Mouse (Mus musculus): ENCODE measurements around the gene Eef2kmt. TPM values are rescaled to one million over a fixed set of nuclear protein-coding genes. Genes with fewer than 3 reads are reported as not detected.

Eef2kmt gene
- polyA plus RNA-seq, 1 experiment, result 26.1 TPM

- 71% methylated on average over 5 of the region's 5 CpGs for WGBS
- TF ChIP-seq CTCF (IDR thresholded peaks at IDR 0.05; ENCODE audit: extremely low read depth, insufficient read length, insufficient replicate concordance, low read depth, low read length), result no peak
- TF ChIP-seq POLR2A (IDR thresholded peaks at IDR 0.05; ENCODE audit: low read depth, low read length), result no peak
- Histone ChIP-seq H3K27me3 (ENCODE audit: control insufficient read depth, insufficient read depth, low read length) (no peaks in the 10 kb centered on the region), H3K36me3 (ENCODE audit: control insufficient read depth, insufficient read depth, low read length) (no peaks in the 10 kb centered on the region; the same call in 1 of the 2 replicates), H3K4me3 (ENCODE audit: low read depth, low read length) (no peak overlapping the region), H3K27ac (ENCODE audit: insufficient read depth, low read depth, low read length) (no peak overlapping the region), H3K4me1 (ENCODE audit: control insufficient read depth, insufficient read depth, insufficient read length, low read length) (0 out of 2 replicates have a peak, but pooled peaks cover 4% of the 10 kb centered on the region)
These were observed 49.7 kb downstream of the Eef2kmt start for GRCm38 (mm10) chr16:5206051-5206450.

- H3K27me3 ChIP-seq (ENCODE audit: control insufficient read depth, insufficient read depth, low read length), result no peaks in the 10 kb centered on the region
- H3K27ac ChIP-seq (ENCODE audit: insufficient read depth, low read depth, low read length), result no peak overlapping the region
- peaks cover 2% of the 10 kb centered on the region; the same call in 1 of the 2 replicates for H3K36me3 ChIP-seq (ENCODE audit: control insufficient read depth, insufficient read depth, low read length)
- WGBS, result 91% methylated on average over 5 of the region's 5 CpGs
- no peak overlapping the region for H3K4me3 ChIP-seq (ENCODE audit: low read depth, low read length)
- TF ChIP-seq POLR2A (IDR thresholded peaks at IDR 0.05; ENCODE audit: low read depth, low read length) (no peak), CTCF (IDR thresholded peaks at IDR 0.05; ENCODE audit: extremely low read depth, insufficient read length, insufficient replicate concordance, low read depth, low read length) (no peak)
- 0 out of 2 replicates have a peak, but pooled peaks cover 4% of the 10 kb centered on the region for H3K4me1 ChIP-seq (ENCODE audit: control insufficient read depth, insufficient read depth, insufficient read length, low read length)
These were observed 50.3 kb downstream of the Eef2kmt start for GRCm38 (mm10) chr16:5205431-5205970.

- 3% methylated on average over 40 of the region's 40 CpGs for WGBS
- TF ChIP-seq POLR2A (IDR thresholded peaks at IDR 0.05; ENCODE audit: low read depth, low read length), result peak; percentile 43; the same call in 1 of the 2 replicates
- TF ChIP-seq CTCF (IDR thresholded peaks at IDR 0.05; ENCODE audit: extremely low read depth, insufficient read length, insufficient replicate concordance, low read depth, low read length), result no peak
- H3K27ac ChIP-seq (ENCODE audit: insufficient read depth, low read depth, low read length), result peak within 1 kb of the TSS; percentile 1; the same call in 1 of the 2 replicates
These were observed 51.9 kb downstream of the Eef2kmt start, which contains the start of gene Nagpa for GRCm38 (mm10) chr16:5203668-5204433. Gene Nagpa (minus strand): TSS chr16:5204012.

GRCm38 (mm10) chr16:5203200-5203599 is 52.6 kb downstream of the Eef2kmt start:
- Histone ChIP-seq H3K27ac (ENCODE audit: insufficient read depth, low read depth, low read length) (peak overlapping the region; percentile 1; the same call in 1 of the 2 replicates), H3K4me3 (ENCODE audit: low read depth, low read length) (peak overlapping the region; percentile 73), H3K27me3 (ENCODE audit: control insufficient read depth, insufficient read depth, low read length) (no peaks in the 10 kb centered on the region), H3K4me1 (ENCODE audit: control insufficient read depth, insufficient read depth, insufficient read length, low read length) (0 out of 2 replicates have a peak, but pooled peaks cover 4% of the 10 kb centered on the region), H3K36me3 (ENCODE audit: control insufficient read depth, insufficient read depth, low read length) (peaks cover 22% of the 10 kb centered on the region; the same call in 1 of the 2 replicates)
- no peak for TF ChIP-seq CTCF (IDR thresholded peaks at IDR 0.05; ENCODE audit: extremely low read depth, insufficient read length, insufficient replicate concordance, low read depth, low read length)
- no peak for TF ChIP-seq POLR2A (IDR thresholded peaks at IDR 0.05; ENCODE audit: low read depth, low read length)
- under 1% methylated on average over 36 of the region's 36 CpGs for WGBS

More at GRCm38 (mm10) chr16:5203668-5204433, 51.9 kb downstream of the Eef2kmt start, which contains the start of gene Nagpa:
- peaks cover 15% of the 10 kb centered on the region; the same call in 1 of the 2 replicates for H3K36me3 ChIP-seq (ENCODE audit: control insufficient read depth, insufficient read depth, low read length)
- H3K4me3 ChIP-seq (ENCODE audit: low read depth, low read length), result peak within 1 kb of the TSS; percentile 73
- 0 out of 2 replicates have a peak, but pooled peaks cover 4% of the 10 kb centered on the region for H3K4me1 ChIP-seq (ENCODE audit: control insufficient read depth, insufficient read depth, insufficient read length, low read length)
- H3K27me3 ChIP-seq (ENCODE audit: control insufficient read depth, insufficient read depth, low read length), result no peaks in the 10 kb centered on the region

GRCm38 (mm10) chr16:5202681-5203080 is 53.1 kb downstream of the Eef2kmt start:
- Histone ChIP-seq H3K4me3 (ENCODE audit: low read depth, low read length) (peak overlapping the region; percentile 73), H3K36me3 (ENCODE audit: control insufficient read depth, insufficient read depth, low read length) (peaks cover 24% of the 10 kb centered on the region; the same call in 1 of the 2 replicates), H3K4me1 (ENCODE audit: control insufficient read depth, insufficient read depth, insufficient read length, low read length) (0 out of 2 replicates have a peak, but pooled peaks cover 4% of the 10 kb centered on the region), H3K27ac (ENCODE audit: insufficient read depth, low read depth, low read length) (no peak overlapping the region), H3K27me3 (ENCODE audit: control insufficient read depth, insufficient read depth, low read length) (no peaks in the 10 kb centered on the region)
- 5% methylated on average over 4 of the region's 4 CpGs for WGBS
- TF ChIP-seq CTCF (IDR thresholded peaks at IDR 0.05; ENCODE audit: extremely low read depth, insufficient read length, insufficient replicate concordance, low read depth, low read length) (peak; percentile 75; the same call in 1 of the 2 replicates), POLR2A (IDR thresholded peaks at IDR 0.05; ENCODE audit: low read depth, low read length) (no peak)

- 38% methylated on average over 6 of the region's 6 CpGs for WGBS
- H3K4me1 ChIP-seq (ENCODE audit: control insufficient read depth, insufficient read depth, insufficient read length, low read length), result no peaks in the 10 kb centered on the region
- no peak overlapping the region for H3K27ac ChIP-seq (ENCODE audit: insufficient read depth, low read depth, low read length)
- H3K4me3 ChIP-seq (ENCODE audit: low read depth, low read length), result no peak overlapping the region
- H3K36me3 ChIP-seq (ENCODE audit: control insufficient read depth, insufficient read depth, low read length), result peaks cover 28% of the 10 kb centered on the region
- no peaks in the 10 kb centered on the region for H3K27me3 ChIP-seq (ENCODE audit: control insufficient read depth, insufficient read depth, low read length)
- TF ChIP-seq CTCF (IDR thresholded peaks at IDR 0.05; ENCODE audit: extremely low read depth, insufficient read length, insufficient replicate concordance, low read depth, low read length) (peak; percentile 68; the same call in 1 of the 2 replicates), POLR2A (IDR thresholded peaks at IDR 0.05; ENCODE audit: low read depth, low read length) (no peak)
These were observed 60.7 kb downstream of the Eef2kmt start for GRCm38 (mm10) chr16:5195080-5195479.

Other genes starting within 250 kb of the Eef2kmt start
- gene Smim22, start 248.7 kb downstream of the Eef2kmt start, polyA plus RNA-seq (2012; rRNA removed), result 173 and 472 TPM in 2 replicates
- gene Rogdi, start 242.4 kb downstream of the Eef2kmt start, polyA plus RNA-seq (2012; rRNA removed), result 41.3 and 68.4 TPM in 2 replicates
- 21.2 and 39.0 TPM in 2 replicates for gene Glyr1, start 206.1 kb downstream of the Eef2kmt start, polyA plus RNA-seq (2012; rRNA removed)
- 14.8 and 25.8 TPM in 2 replicates for gene Ubn1, start 205.9 kb downstream of the Eef2kmt start, polyA plus RNA-seq (2012; rRNA removed)
- 1.1 and 1.6 TPM in 2 replicates for gene Ppl, start 123.6 kb downstream of the Eef2kmt start, polyA plus RNA-seq (2012; rRNA removed)
- 0.08 TPM in 1 of 2 replicates, not detected in the other for gene Sec14l5, start 108.9 kb downstream of the Eef2kmt start, polyA plus RNA-seq (2012; rRNA removed)
- 25.9 and 38.8 TPM in 2 replicates for gene Nagpa, start 52.0 kb downstream of the Eef2kmt start, polyA plus RNA-seq (2012; rRNA removed)
- 2.9 and 3.0 TPM in 2 replicates for gene AU021092, start 33.7 kb downstream of the Eef2kmt start, polyA plus RNA-seq (2012; rRNA removed)
- gene Alg1, start 22.4 kb downstream of the Eef2kmt start, polyA plus RNA-seq (2012; rRNA removed), result 20.8 and 26.0 TPM in 2 replicates

All from small intestine, adult 2 months (tissue).